Mouse (Mus musculus) right cerebral cortex, adult 18-20 months (tissue): ENCODE results near the gene Lyrm1.

Experiments used
- DNase-seq: peaks from one replicate; pipeline ENCODE4 v3.0.0; 2022; ENCODE audit warnings: mixed read lengths

Gene Lyrm1

DNA sequence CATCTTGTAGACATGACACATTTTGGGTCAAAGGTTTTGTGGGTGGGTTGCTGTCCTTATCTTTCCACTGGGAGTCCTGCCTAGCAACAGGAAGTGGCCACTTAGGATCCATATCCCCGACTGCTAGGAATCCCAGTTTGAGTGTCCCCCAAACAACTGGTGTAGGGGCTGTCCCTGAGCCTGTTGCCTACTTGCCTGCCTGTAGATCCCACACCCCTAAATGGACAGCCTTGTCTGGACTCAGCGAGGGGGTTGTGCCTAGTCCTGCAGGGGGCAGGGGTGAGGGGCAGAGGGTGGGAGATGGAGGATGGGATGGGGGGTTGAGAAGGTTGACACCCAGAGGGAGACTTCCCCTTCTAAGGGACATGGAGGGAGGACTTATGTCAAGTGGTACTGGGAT, 73.7 kb downstream of the Lyrm1 start:
- DNase-seq: no peak

DNA sequence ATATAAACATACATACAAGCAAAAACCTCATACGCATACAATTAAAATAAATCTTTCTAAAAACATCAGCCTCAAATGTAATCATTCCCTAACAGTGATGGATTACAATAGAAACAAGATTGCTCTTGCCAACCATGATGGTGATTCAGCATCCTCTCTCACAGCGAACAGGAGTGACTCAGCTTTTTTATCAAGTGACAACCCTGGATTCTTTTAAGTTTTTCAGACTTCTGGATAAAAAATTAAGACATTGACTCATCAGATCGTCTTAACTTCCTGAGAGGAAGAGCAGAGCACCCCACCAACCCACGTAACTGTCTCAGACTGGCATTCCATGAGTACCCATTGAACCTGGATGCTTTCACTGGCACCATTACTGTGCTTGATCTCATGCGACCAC, 78.6 kb downstream of the Lyrm1 start:
- peak; percentile 4 for DNase-seq

DNA sequence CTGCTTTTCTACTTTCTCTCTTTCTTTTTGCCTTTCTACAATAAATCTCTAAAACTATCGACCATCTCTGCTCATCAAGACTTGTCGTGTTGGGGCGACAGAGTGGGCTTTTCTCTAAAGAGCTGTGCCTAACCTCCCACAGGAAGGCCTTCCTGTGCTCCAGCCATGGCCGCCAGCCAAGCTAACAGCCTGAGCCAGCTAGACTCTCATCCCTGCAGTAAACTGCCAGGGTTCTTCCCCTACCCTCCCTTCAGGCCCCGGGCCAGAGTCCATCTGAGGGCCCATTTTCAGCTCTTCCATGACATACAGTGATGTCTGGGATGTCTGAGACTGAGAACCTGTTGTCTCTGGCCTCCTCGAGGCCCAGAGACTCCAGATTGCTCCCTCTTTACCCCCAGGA, 80.6 kb downstream of the Lyrm1 start:
- no peak for DNase-seq

GRCm38 (mm10) chr7:119977574-119977973, 81.9 kb downstream of the Lyrm1 start:
- DNase-seq: no peak

GRCm38 (mm10) chr7:119978576-119978975, 82.9 kb downstream of the Lyrm1 start:
- no peak for DNase-seq

DNA sequence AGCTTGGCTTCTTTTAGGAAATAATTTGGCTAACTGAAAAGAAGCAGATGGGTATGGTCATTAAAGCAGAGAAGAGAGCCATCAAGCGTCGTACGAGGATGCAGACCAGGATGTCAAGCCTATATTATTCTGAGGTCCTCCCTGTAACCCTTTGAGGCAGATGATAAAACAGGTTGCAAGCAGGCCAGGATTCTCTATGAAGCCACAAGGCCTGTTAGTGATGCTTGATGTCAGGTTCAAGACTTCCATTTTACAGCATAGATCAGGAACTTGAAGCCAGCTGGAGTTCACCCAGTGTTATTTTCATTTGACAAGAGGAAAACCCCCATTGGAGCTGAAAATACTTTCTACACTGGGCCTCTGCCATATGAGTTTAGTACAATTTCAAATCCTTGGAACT, 84.5 kb downstream of the Lyrm1 start:
- no peak for DNase-seq

DNA sequence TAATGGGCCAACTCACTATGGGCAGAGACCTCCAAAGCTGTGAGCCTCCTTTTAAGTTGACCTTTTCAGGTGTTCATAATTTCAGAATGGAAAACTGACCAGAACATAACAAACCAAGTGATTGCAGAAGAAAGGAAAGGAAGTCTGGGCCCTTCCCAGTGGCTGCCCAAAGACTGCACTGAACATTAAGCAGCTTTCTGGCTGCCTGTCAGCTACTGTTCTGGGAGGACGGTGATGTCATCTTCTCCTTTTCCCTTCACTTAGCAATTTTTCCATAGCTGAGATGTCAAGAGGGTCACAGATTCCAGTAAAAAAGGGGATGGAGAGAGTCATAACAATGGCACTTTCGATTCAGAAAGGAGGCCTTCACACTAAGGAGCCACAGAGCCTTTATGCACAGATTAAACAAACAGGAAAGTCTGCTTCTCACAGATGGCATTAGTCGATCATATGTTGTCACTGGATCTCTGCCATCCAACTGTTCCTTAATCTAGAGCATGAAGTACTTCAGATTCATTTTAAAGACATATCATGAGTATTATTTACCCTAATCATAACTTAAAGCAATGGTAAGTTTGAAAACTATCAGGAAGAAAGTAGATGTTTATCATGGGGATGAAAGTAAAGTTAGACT, 89.7 kb downstream of the Lyrm1 start:
- peak; percentile 2 for DNase-seq

DNA sequence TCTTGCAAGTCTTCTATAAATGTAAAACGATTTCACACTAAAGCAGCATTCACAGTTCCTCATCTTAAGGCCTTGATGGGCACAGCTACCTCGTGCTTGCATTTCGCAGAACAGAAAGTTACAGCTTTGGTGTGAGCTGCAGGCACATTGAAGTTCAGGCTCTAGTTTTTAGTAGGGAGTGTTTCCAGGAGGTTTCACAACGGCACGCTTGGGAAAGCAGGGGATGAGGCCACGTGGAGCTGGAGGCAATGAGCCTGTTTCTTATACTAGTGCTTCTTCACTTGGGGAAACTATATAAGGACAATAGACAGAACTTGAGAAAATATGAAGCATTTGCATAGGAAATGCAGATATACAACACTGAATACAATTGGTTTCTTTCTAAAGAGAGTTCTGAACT, 101.4 kb downstream of the Lyrm1 start:
- DNase-seq: no peak
